Mouse (Mus musculus) myocyte (in vitro differentiated cells): Measurements from ENCODE around the gene Zfp988. TPM values are rescaled to one million over a fixed set of nuclear protein-coding genes. Genes with fewer than 3 reads are reported as not detected.
"Not testable (repeated sequence)": the region's sequence is repeated elsewhere in the genome, so short reads cannot be mapped to it uniquely, and the experiment has no call there.

Experiments used
- H3K27me3 ChIP-seq: one replicate; pipeline ENCODE4 v1.6.1; 2011; ENCODE audit not compliant: control insufficient read depth, insufficient read depth, insufficient read length
- H3K36me3 ChIP-seq: one replicate; pipeline ENCODE4 v1.6.1; 2011; ENCODE audit not compliant: control insufficient read depth, insufficient read depth
- H3K4me2 ChIP-seq: one replicate; pipeline ENCODE4 v1.6.1; 2011; ENCODE audit warnings: low read depth, control low read depth
- H3K4me3 ChIP-seq: one replicate; pipeline ENCODE4 v1.5.1; 2011; ENCODE audit warnings: mild to moderate bottlenecking, control low read depth, moderate library complexity
- H3K79me2 ChIP-seq: one replicate; pipeline ENCODE4 v1.6.1; 2011; ENCODE audit not compliant: control insufficient read depth, insufficient read depth
- H3ac ChIP-seq: one replicate; pipeline ENCODE4 v1.6.1; 2011; ENCODE audit not compliant: control insufficient read depth, insufficient read length
- CEBPB ChIP-seq: IDR thresholded peaks from 2 replicates; pipeline ENCODE4 v1.6.1; 2011; ENCODE audit warnings: mild to moderate bottlenecking, moderate library complexity; ENCODE audit not compliant: poor library complexity, insufficient read depth, severe bottlenecking
- E2F4 ChIP-seq: IDR thresholded peaks from one replicate; pipeline ENCODE4 v1.6.1; 2011; ENCODE audit warnings: mild to moderate bottlenecking, control low read depth, moderate library complexity; ENCODE audit not compliant: insufficient read depth
- MAX ChIP-seq: IDR thresholded peaks from one replicate; pipeline ENCODE4 v1.6.1; 2011; ENCODE audit warnings: low read depth, mild to moderate bottlenecking, control low read depth
- MYOD1 ChIP-seq, 3 experiments: IDR thresholded peaks; one replicate each; pipeline ENCODE4 v1.6.1; 2011; ENCODE audit warnings: control low read depth in 2 of 3, low read depth in 2 of 3, mild to moderate bottlenecking in 2 of 3, moderate library complexity in 1 of 3; ENCODE audit not compliant: insufficient read length in 2 of 3, control insufficient read depth in 1 of 3
- MYOG ChIP-seq, 3 experiments: IDR thresholded peaks; one replicate each; pipeline ENCODE4 v1.6.1; 2011; ENCODE audit warnings: control low read depth in 2 of 3, low read depth in 2 of 3, mild to moderate bottlenecking in 2 of 3; ENCODE audit not compliant: insufficient read length in 2 of 3, control insufficient read depth in 1 of 3, insufficient read depth in 1 of 3
- POLR2A ChIP-seq: IDR thresholded peaks from one replicate; pipeline ENCODE4 v1.6.1; 2011; ENCODE audit warnings: low read depth, mild to moderate bottlenecking, control low read depth, moderate library complexity; ENCODE audit not compliant: insufficient read length
- POLR2AphosphoS2 ChIP-seq: IDR thresholded peaks from one replicate; pipeline ENCODE4 v1.6.1; 2011; ENCODE audit warnings: low read depth, control low read depth; ENCODE audit not compliant: insufficient read length
- REST ChIP-seq: IDR thresholded peaks from one replicate; pipeline ENCODE4 v1.6.1; 2011; ENCODE audit warnings: mild to moderate bottlenecking, control low read depth, moderate library complexity; ENCODE audit not compliant: insufficient read depth, insufficient read length
- SRF ChIP-seq: IDR thresholded peaks from one replicate; pipeline ENCODE4 v1.6.1; 2011; ENCODE audit warnings: low read depth; ENCODE audit not compliant: control insufficient read depth, insufficient read length
- TCF12 ChIP-seq: IDR thresholded peaks from one replicate; pipeline ENCODE4 v1.6.1; 2011; ENCODE audit warnings: mild to moderate bottlenecking, control low read depth; ENCODE audit not compliant: poor library complexity, insufficient read depth, severe bottlenecking
- TCF3 ChIP-seq: IDR thresholded peaks from one replicate; pipeline ENCODE4 v1.6.1; 2011; ENCODE audit warnings: low read depth, control low read depth; ENCODE audit not compliant: insufficient read length
- USF1 ChIP-seq: IDR thresholded peaks from one replicate; pipeline ENCODE4 v1.6.1; 2011; ENCODE audit warnings: low read depth, mild to moderate bottlenecking, control low read depth, moderate library complexity
- polyA plus RNA-seq: library from polyadenylated mRNA; unstranded; fragments of >200 nt; fragmentation: generic; extraction: Trizol; gene quantifications from one replicate; pipeline ENCODE4 v1.2.1, GENCODE M21; 2012; ENCODE audit warnings: missing spikeins

Gene Zfp988
- polyA plus RNA-seq, 1 experiment: 0.01 TPM

GRCm38 (mm10) chr4:147335691-147336367 is 30.4 kb downstream of the Zfp988 start:
- H3K4me3 ChIP-seq, H3K4me2 ChIP-seq, H3K79me2 ChIP-seq, H3K27me3 ChIP-seq, H3ac ChIP-seq, H3K36me3 ChIP-seq: not testable (repeated sequence)

- not testable (repeated sequence) for H3ac ChIP-seq, H3K36me3 ChIP-seq, H3K4me2 ChIP-seq, H3K79me2 ChIP-seq, H3K27me3 ChIP-seq, H3K4me3 ChIP-seq
- 0 out of 2 replicates have a peak, but pooled peaks have one; percentile 12 for TF ChIP-seq CEBPB
Measured at GRCm38 (mm10) chr4:147336368-147337195, 31.1 kb downstream of the Zfp988 start.

- H3K4me2 ChIP-seq, H3K36me3 ChIP-seq, H3ac ChIP-seq, H3K4me3 ChIP-seq, H3K79me2 ChIP-seq, H3K27me3 ChIP-seq: not testable (repeated sequence)
Measured at GRCm38 (mm10) chr4:147337520-147337919, 32.0 kb downstream of the Zfp988 start.

DNA sequence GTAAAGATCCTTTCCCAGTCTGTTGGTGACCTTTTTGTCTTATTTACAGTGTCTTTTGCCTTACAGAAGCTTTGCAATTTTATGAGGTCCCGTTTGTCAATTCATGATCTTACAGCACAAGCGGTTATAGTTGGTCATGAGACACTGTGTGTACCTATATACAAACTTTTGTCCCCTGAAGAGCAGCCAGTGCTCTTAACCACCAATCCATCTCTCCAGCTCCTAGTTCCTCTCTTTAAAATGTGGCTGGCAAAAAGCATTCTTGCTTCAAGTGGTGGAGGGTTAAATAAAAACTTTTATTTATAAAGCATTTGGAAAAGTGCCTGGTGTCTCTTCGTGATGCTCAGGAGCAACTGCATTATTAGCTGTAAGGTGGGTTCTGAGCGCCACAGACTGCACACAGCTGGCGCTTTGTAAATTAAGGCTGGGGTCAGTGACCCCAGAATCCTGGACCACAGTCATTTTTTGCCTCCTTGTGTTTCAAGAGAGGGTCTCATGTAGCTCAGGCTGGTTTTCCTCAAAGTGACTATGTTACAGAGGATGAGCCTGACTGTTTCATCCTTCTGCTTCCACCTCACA is 32.6 kb downstream of the Zfp988 start:
- H3K27me3 ChIP-seq: no peaks in the 10 kb centered on the region
- H3K79me2 ChIP-seq: no peaks in the 10 kb centered on the region
- TF ChIP-seq TCF3 (no peak), TCF12 (no peak), USF1 (no peak), MAX (no peak), CEBPB (no peak), POLR2AphosphoS2 (no peak), MYOG (IDR thresholded peaks at IDR 0.05; ENCODE audit: control insufficient read depth in 1 of 3, insufficient read depth in 1 of 3, insufficient read length in 2 of 3, low read depth in 2 of 3) (no peak), E2F4 (no peak), REST (no peak), MYOD1 (IDR thresholded peaks at IDR 0.05; ENCODE audit: control insufficient read depth in 1 of 3, insufficient read length in 2 of 3, low read depth in 2 of 3) (no peak), POLR2A (no peak), SRF (no peak)
- H3ac ChIP-seq: no peak overlapping the region
- H3K4me2 ChIP-seq: no peak overlapping the region
- H3K4me3 ChIP-seq: no peak overlapping the region
- no peaks in the 10 kb centered on the region for H3K36me3 ChIP-seq

DNA sequence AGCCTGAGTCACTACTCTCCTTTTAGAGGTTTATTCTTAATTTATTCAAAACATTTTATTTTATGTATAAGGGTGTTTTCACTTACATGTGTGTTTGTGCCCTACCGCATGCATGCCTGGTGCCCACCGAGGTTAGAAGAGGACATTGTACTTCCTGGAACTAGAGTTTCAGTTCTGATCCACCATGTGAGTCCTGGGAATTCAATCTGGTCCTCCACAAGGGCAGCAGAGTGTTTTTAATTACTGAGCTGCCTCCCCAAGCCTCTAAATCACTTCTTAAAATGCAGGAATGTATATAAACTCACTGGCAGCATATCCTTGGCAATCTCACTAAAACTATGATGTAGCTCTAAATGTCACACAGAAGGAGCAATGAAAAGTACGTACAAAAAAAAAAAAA is 33.2 kb downstream of the Zfp988 start:
- H3K79me2 ChIP-seq, H3K27me3 ChIP-seq, H3ac ChIP-seq, H3K4me2 ChIP-seq, H3K36me3 ChIP-seq, H3K4me3 ChIP-seq: not testable (repeated sequence)

DNA sequence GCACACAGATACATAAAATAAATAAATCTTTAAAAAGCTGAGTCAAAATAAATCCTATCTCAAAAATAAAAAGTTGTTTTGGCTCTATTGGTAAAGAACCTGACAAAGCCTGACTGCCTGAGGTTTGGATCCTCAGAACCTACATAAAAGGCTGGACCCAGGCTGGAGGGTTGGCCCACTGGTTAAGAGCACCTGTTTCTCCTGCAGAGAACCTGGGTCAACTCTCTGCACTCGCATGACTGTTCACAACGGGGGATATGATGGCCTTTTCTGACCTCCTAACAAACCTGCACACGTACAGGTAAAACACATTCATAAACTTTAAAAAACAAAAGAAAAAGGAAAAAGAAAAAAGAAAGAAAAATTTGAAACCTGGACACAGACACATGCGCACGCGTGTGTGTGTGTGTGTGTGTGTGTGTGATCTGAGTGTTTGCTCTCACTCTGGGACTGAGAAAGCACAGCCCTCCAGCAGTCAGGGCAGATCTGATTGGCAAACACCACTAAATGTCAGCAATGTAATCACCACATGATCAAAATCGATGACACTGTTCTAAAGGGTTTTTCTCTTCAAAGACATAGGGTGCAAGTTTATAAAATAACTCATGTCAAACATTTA is 34.2 kb downstream of the Zfp988 start:
- H3K79me2 ChIP-seq, H3K27me3 ChIP-seq, H3K4me3 ChIP-seq, H3K4me2 ChIP-seq, H3K36me3 ChIP-seq, H3ac ChIP-seq: not testable (repeated sequence)

GRCm38 (mm10) chr4:147340236-147340635 is 34.8 kb downstream of the Zfp988 start:
- H3K36me3 ChIP-seq, H3K79me2 ChIP-seq, H3K27me3 ChIP-seq, H3ac ChIP-seq, H3K4me3 ChIP-seq, H3K4me2 ChIP-seq: not testable (repeated sequence)

DNA sequence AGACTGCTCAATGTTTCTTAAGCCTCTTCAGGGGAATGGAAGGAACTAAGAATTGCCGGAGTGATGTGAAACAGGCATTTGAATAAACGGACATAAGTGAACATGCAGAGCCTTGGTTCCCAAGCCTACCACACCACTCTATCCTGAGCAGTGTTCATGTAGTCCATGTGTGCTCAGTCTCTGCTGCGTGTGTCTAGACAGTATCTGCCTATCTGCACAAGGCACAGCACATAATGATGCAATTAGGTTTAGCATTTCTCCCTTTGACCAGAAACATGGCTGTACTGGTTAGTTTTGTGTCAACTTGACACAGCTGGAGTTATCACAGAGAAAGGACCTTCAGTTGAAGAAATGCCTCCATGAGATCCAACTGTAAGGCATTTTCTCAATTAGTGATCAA is 35.4 kb downstream of the Zfp988 start:
- not testable (repeated sequence) for H3K4me2 ChIP-seq, H3K79me2 ChIP-seq, H3K27me3 ChIP-seq, H3K36me3 ChIP-seq, H3ac ChIP-seq, H3K4me3 ChIP-seq

GRCm38 (mm10) chr4:147343042-147343908 is 37.8 kb downstream of the Zfp988 start:
- H3K4me3 ChIP-seq, H3K79me2 ChIP-seq, H3K36me3 ChIP-seq, H3ac ChIP-seq, H3K27me3 ChIP-seq, H3K4me2 ChIP-seq: not testable (repeated sequence)
